Mouse (Mus musculus) spleen, postnatal 10 days (tissue): ENCODE measurements around the gene Serpind1.

ENCODE experiments used
- DNase-seq, 2 experiments: peaks; one replicate each; pipeline ENCODE4 v3.0.0; 2021 to 2022; ENCODE audit warnings: low spot score in 2 of 2

The Serpind1 gene

DNA sequence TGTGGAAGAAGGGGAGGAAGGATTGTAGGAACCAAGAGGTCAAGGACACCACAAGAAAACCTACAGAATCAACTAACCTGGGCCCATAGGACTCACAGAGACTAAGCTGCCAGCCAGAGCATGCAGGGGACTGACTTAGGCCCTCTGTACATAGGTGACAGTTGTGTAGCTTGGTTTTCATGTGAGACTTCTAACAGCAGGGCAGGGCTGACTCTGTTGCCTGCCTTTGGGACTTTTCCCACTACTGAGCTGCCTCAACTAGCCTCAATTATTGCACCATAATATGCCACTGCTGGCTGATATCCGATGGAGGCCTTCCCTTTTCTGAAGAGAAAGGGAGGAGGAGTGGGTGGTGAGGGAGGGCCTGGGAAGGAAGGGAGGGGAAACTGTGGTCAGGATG, 15.6 kb downstream of the Serpind1 start:
- no peak for DNase-seq

DNA sequence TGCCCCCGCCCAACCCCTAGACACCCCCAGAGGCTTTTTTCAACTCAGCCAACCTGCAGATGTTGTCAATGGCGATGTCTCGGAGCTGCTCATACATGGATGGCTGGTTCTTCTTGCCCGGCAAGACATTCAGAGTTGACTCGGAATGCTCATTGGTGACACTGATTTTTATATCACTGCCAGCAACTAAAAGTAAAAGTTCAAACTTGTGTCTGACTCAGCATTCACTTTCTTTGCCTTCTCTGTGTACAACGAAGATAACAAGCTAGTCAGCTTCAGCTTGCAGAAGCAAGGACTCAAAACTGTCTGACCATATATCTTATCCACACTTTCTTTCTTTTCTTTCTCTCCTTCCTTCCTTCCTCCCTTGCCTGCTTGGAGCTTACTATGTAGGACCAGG, 24.9 kb downstream of the Serpind1 start:
- DNase-seq: no peak

DNA sequence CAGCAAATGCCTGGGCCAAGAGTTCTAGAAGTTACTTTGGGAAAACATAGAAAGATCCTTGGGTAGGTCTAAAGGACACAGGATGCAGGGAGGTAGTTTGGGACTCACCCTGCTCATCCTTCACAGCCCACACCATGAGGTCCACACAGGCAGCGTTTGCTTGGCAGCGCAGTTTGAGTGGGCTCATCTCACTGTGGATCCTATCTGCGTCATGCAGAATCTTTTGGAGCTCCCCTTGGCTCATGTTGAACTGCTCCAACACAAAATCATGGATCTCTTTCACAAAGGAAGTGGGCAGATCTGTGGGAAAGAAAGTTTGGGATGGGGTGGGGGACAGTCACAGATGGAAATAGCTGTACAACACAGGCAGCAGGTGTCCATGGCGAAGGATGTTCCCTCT, 27.6 kb downstream of the Serpind1 start:
- no peak for DNase-seq

DNA sequence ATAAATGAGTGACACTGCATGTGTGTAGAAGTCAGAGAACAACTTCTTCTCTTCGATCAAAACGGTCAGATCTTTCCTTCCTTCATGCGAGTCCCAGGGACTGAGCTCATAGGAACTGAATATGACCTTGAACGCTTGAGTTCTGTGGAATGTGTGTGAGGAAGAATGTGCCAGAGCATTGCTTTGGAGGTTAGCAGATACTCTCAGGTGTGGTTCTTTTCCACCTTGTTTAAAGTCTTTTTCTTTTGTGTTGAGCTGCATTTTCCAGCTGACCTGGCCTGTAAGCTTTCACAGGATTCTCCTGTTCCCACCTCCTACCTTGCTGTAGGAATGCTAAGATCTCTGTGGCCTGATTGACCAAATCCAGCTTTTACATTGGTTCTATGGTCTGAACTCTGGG, 51.1 kb downstream of the Serpind1 start:
- no peak for DNase-seq

DNA sequence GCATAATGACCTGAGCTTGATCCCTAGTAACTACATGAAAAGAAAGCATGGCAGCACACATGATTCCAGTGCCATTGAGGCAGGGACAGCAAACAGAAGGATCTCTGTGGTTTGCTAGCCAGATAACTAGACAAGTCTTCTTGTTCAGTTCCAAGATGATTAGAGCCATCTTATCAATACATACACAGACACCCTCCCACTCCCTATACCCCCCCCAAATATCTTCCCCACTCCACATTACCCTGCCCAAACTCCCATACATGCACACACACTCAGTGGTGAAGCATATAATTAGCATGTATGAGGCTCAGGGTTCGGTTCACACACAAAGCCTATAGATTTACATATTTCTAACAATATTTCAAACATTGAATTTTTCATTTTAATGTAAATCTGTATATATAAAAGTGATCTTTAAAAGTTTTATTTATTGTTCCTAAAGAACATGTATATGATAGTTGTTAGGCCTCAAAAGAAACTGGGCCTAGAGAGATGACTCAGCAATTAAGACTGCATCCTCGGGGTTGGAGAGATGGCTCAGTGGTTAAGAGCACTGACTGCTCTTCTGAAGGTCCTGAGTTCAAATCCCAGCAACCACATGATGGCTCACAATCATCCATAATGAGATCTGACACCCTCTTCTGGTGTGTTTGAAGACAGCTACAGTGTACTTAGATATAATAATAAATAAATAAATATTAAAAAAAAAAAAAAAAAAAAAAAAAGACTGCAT, 52.6 kb downstream of the Serpind1 start:
- DNase-seq: no peak

DNA sequence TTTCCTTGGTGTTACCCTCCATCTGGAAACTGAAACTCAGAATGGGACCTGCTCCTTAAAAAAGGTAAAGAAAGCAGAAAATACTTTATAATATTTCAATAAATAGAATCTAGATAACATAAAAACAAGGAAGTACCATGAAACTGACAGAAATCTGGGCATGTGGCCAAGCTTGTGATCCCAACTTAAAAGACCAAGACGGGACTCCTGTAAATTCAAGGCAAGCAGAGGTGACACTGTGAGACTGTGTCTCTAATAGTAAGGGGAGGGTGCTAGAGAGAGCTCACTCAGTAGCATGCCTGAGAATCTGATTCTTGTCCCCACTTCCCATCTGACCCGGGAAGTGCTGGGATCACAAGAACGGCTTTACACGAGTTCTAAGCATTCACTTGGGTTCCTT, 61.6 kb downstream of the Serpind1 start:
- no peak for DNase-seq
